Mouse (Mus musculus): ENCODE measurements at regions not wholly inside any gene's neighbourhood (a gene's known extent, or its start where the extent isn't known, plus 50 kb on each side); places are given as distances from the start of the nearest gene placed in this dataset.

- TF ChIP-seq TAL1 (conservative IDR thresholded peaks at IDR 0.05; ENCODE audit: low read depth, low read length) = no peak
- TF ChIP-seq POLR2AphosphoS5 (IDR thresholded peaks at IDR 0.05; ENCODE audit: insufficient replicate concordance, low read depth, low read length) = no peak
- no peak for TF ChIP-seq GATA1 (IDR thresholded peaks at IDR 0.05; ENCODE audit: borderline replicate concordance, low read length)
- TF ChIP-seq CTCF (IDR thresholded peaks at IDR 0.05; ENCODE audit: low read depth, low read length) = no peak
- no peak for TF ChIP-seq GATA2 (IDR thresholded peaks at IDR 0.05; ENCODE audit: borderline replicate concordance, low read depth, low read length)
- Histone ChIP-seq H3K9me3 (replicated peaks) (peaks cover 40% of the 10 kb centered on the region), H3K4me3 (ENCODE audit: low read depth, low read length) (no peak overlapping the region), H3K27me3 (ENCODE audit: insufficient read depth, low read length) (no peaks in the 10 kb centered on the region), H3K4me1 (ENCODE audit: insufficient read depth, low read depth, low read length) (no peaks in the 10 kb centered on the region), H3K36me3 (replicated peaks) (no peaks in the 10 kb centered on the region)
- DNase-seq (ENCODE audit: low spot score) = no peak
- no peak for ATAC-seq (ENCODE audit: extremely low read depth, insufficient number of reproducible peaks, low FRiP score, poor library complexity, severe bottlenecking)
These were observed 168.7 kb upstream of the Phyhipl start for GRCm38 (mm10) chr10:70824461-70824860.

- no peaks in the 10 kb centered on the region for H3K36me3 ChIP-seq (replicated peaks)
- no peak for TF ChIP-seq POLR2AphosphoS5 (IDR thresholded peaks at IDR 0.05; ENCODE audit: insufficient replicate concordance, low read depth, low read length)
- TF ChIP-seq GATA2 (IDR thresholded peaks at IDR 0.05; ENCODE audit: borderline replicate concordance, low read depth, low read length) = no peak
- no peak for TF ChIP-seq TAL1 (conservative IDR thresholded peaks at IDR 0.05; ENCODE audit: low read depth, low read length)
- no peak for TF ChIP-seq GATA1 (IDR thresholded peaks at IDR 0.05; ENCODE audit: borderline replicate concordance, low read length)
- TF ChIP-seq CTCF (IDR thresholded peaks at IDR 0.05; ENCODE audit: low read depth, low read length) = no peak
- peaks cover 33% of the 10 kb centered on the region for H3K9me3 ChIP-seq (replicated peaks)
- H3K27me3 ChIP-seq (ENCODE audit: insufficient read depth, low read length) = no peaks in the 10 kb centered on the region
- DNase-seq (ENCODE audit: low spot score) (no peak), ATAC-seq (ENCODE audit: extremely low read depth, insufficient number of reproducible peaks, low FRiP score, poor library complexity, severe bottlenecking) (no peak)
- no peaks in the 10 kb centered on the region for H3K4me1 ChIP-seq (ENCODE audit: insufficient read depth, low read depth, low read length)
- no peak overlapping the region for H3K4me3 ChIP-seq (ENCODE audit: low read depth, low read length)
These were observed 164.2 kb upstream of the Phyhipl start for GRCm38 (mm10) chr10:70819951-70820350.

GRCm38 (mm10) chr10:70814354-70815131 lies 158.8 kb upstream of the Phyhipl start:
- ATAC-seq (ENCODE audit: extremely low read depth, insufficient number of reproducible peaks, low FRiP score, poor library complexity, severe bottlenecking) (no peak), DNase-seq (ENCODE audit: low spot score) (no peak)
- Histone ChIP-seq H3K36me3 (replicated peaks) (no peaks in the 10 kb centered on the region), H3K9me3 (replicated peaks) (peaks cover 30% of the 10 kb centered on the region), H3K27me3 (ENCODE audit: insufficient read depth, low read length) (no peaks in the 10 kb centered on the region), H3K4me1 (ENCODE audit: insufficient read depth, low read depth, low read length) (no peaks in the 10 kb centered on the region), H3K4me3 (ENCODE audit: low read depth, low read length) (no peak overlapping the region)
- no peak for TF ChIP-seq TAL1 (conservative IDR thresholded peaks at IDR 0.05; ENCODE audit: low read depth, low read length)
- no peak for TF ChIP-seq POLR2AphosphoS5 (IDR thresholded peaks at IDR 0.05; ENCODE audit: insufficient replicate concordance, low read depth, low read length)
- no peak for TF ChIP-seq GATA2 (IDR thresholded peaks at IDR 0.05; ENCODE audit: borderline replicate concordance, low read depth, low read length)
- no peak for TF ChIP-seq CTCF (IDR thresholded peaks at IDR 0.05; ENCODE audit: low read depth, low read length)
- TF ChIP-seq GATA1 (IDR thresholded peaks at IDR 0.05; ENCODE audit: borderline replicate concordance, low read length) = no peak

- Histone ChIP-seq H3K4me3 (ENCODE audit: low read depth, low read length) (no peak overlapping the region), H3K4me1 (ENCODE audit: insufficient read depth, low read depth, low read length) (no peaks in the 10 kb centered on the region), H3K9me3 (replicated peaks) (peaks cover 43% of the 10 kb centered on the region), H3K36me3 (replicated peaks) (no peaks in the 10 kb centered on the region), H3K27me3 (ENCODE audit: insufficient read depth, low read length) (no peaks in the 10 kb centered on the region)
- no peak for DNase-seq (ENCODE audit: low spot score)
- TF ChIP-seq POLR2AphosphoS5 (IDR thresholded peaks at IDR 0.05; ENCODE audit: insufficient replicate concordance, low read depth, low read length) = no peak
- TF ChIP-seq GATA1 (IDR thresholded peaks at IDR 0.05; ENCODE audit: borderline replicate concordance, low read length) = no peak
- TF ChIP-seq TAL1 (conservative IDR thresholded peaks at IDR 0.05; ENCODE audit: low read depth, low read length) = no peak
- TF ChIP-seq GATA2 (IDR thresholded peaks at IDR 0.05; ENCODE audit: borderline replicate concordance, low read depth, low read length) = no peak
- no peak for TF ChIP-seq CTCF (IDR thresholded peaks at IDR 0.05; ENCODE audit: low read depth, low read length)
- no peak for ATAC-seq (ENCODE audit: extremely low read depth, insufficient number of reproducible peaks, low FRiP score, poor library complexity, severe bottlenecking)
These were observed 153.6 kb upstream of the Phyhipl start for GRCm38 (mm10) chr10:70809411-70809810.

GRCm38 (mm10) chr10:70806786-70807385 lies 151.1 kb upstream of the Phyhipl start:
- DNase-seq (ENCODE audit: low spot score) (no peak), ATAC-seq (ENCODE audit: extremely low read depth, insufficient number of reproducible peaks, low FRiP score, poor library complexity, severe bottlenecking) (no peak)
- peaks cover 55% of the 10 kb centered on the region for H3K9me3 ChIP-seq (replicated peaks)

GRCm38 (mm10) chr10:70800736-70801306 lies 145.1 kb upstream of the Phyhipl start:
- Histone ChIP-seq H3K4me1 (ENCODE audit: insufficient read depth, low read depth, low read length) (no peaks in the 10 kb centered on the region), H3K9me3 (replicated peaks) (peaks cover 52% of the 10 kb centered on the region), H3K4me3 (ENCODE audit: low read depth, low read length) (no peak overlapping the region), H3K27me3 (ENCODE audit: insufficient read depth, low read length) (no peaks in the 10 kb centered on the region), H3K36me3 (replicated peaks) (no peaks in the 10 kb centered on the region)
- TF ChIP-seq GATA1 (IDR thresholded peaks at IDR 0.05; ENCODE audit: borderline replicate concordance, low read length) (no peak), GATA2 (IDR thresholded peaks at IDR 0.05; ENCODE audit: borderline replicate concordance, low read depth, low read length) (no peak), CTCF (IDR thresholded peaks at IDR 0.05; ENCODE audit: low read depth, low read length) (no peak), POLR2AphosphoS5 (IDR thresholded peaks at IDR 0.05; ENCODE audit: insufficient replicate concordance, low read depth, low read length) (no peak)
- DNase-seq (ENCODE audit: low spot score) (no peak), ATAC-seq (ENCODE audit: extremely low read depth, insufficient number of reproducible peaks, low FRiP score, poor library complexity, severe bottlenecking) (no peak)

More at GRCm38 (mm10) chr10:70806786-70807385, 151.1 kb upstream of the Phyhipl start:
- H3K4me1 ChIP-seq (ENCODE audit: insufficient read depth, low read depth, low read length) = no peaks in the 10 kb centered on the region
- no peaks in the 10 kb centered on the region for H3K36me3 ChIP-seq (replicated peaks)
- TF ChIP-seq GATA1 (IDR thresholded peaks at IDR 0.05; ENCODE audit: borderline replicate concordance, low read length) (no peak), CTCF (IDR thresholded peaks at IDR 0.05; ENCODE audit: low read depth, low read length) (no peak), POLR2AphosphoS5 (IDR thresholded peaks at IDR 0.05; ENCODE audit: insufficient replicate concordance, low read depth, low read length) (no peak), TAL1 (conservative IDR thresholded peaks at IDR 0.05; ENCODE audit: low read depth, low read length) (no peak)
- H3K4me3 ChIP-seq (ENCODE audit: low read depth, low read length) = no peak overlapping the region
- H3K27me3 ChIP-seq (ENCODE audit: insufficient read depth, low read length) = no peaks in the 10 kb centered on the region
